Mouse (Mus musculus) bone marrow macrophage, adult 2 months (primary cell): ENCODE measurements around the gene Cd9.

Source experiments
- CTCF ChIP-seq: IDR thresholded peaks from 2 replicates; pipeline ENCODE4 v1.5.1; 2012; ENCODE audit warnings: low read depth, mild to moderate bottlenecking, low read length, moderate library complexity
- POLR2A ChIP-seq: IDR thresholded peaks from 2 replicates; pipeline ENCODE4 v1.6.1; 2012; ENCODE audit warnings: mild to moderate bottlenecking, low read depth, low read length, borderline replicate concordance

- TF ChIP-seq POLR2A (no peak), CTCF (no peak)
These were observed 38.6 kb downstream of the Cd9 start for GRCm38 (mm10) chr6:125455806-125456520.
